In genomic region chr4:57812916-57813575, GRCm38 (mm10) we compare ENCODE assay signal across 8 mouse cellular contexts.
DNase-seq lines count a peak whose midpoint lies in the region; ATAC-seq and TF ChIP-seq lines count a peak whose summit lies in the region.

No protein-coding gene starts in this region.

- H3K79me2 ChIP-seq in CH12.LX (replicated peaks; ENCODE audit: control insufficient read depth, extremely low read depth, insufficient read depth, poor library complexity, severe bottlenecking): no peaks in the 10 kb centered on the region

- intact Hi-C loops in left cerebral cortex, postnatal 36 days (cut with DNase I): no loop called here

- no peak for TF ChIP-seq CTCF in CH12.LX (conservative IDR thresholded peaks at IDR 0.05 in 1 of 2, IDR thresholded peaks at IDR 0.05 in 1 of 2; ENCODE audit: low read depth in 2 of 2, low read length in 2 of 2)

- in situ Hi-C loops in CH12.LX (cut with MboI; ENCODE audit: low pct_ligation_motif_present, low pct_unique_long_range_greater_than_20kb, low sequenced_read_pairs): no loop called here

- no peaks in the 10 kb centered on the region for H3K27me3 ChIP-seq in CH12.LX (replicated peaks)
- H3K27me3 ChIP-seq in heart, embryonic 14.5 days (ENCODE audit: control insufficient read depth, insufficient read depth, low read length): no peaks in the 10 kb centered on the region
- no peaks in the 10 kb centered on the region for H3K27me3 ChIP-seq in limb, embryonic 10.5 days (ENCODE audit: low read depth, poor library complexity, severe bottlenecking)

- TF ChIP-seq RAD21 in CH12.LX (IDR thresholded peaks at IDR 0.05; ENCODE audit: low read depth, low read length): no peak

- peak; percentile 91 for ATAC-seq in heart, embryonic 14.5 days (ENCODE audit: insufficient number of reproducible peaks, insufficient read depth, low FRiP score, low read depth)

- no peaks in the 10 kb centered on the region for H3K9me3 ChIP-seq in CH12.LX (replicated peaks; ENCODE audit: low read length)
- H3K9me3 ChIP-seq in heart, embryonic 14.5 days (ENCODE audit: control insufficient read depth, low read length): no peaks in the 10 kb centered on the region
- H3K9me3 ChIP-seq in limb, embryonic 10.5 days (replicated peaks): no peaks in the 10 kb centered on the region

- H3K4me2 ChIP-seq in CH12.LX (ENCODE audit: insufficient read depth, low read depth, poor library complexity, severe bottlenecking): no peak overlapping the region
- H3K4me2 ChIP-seq in heart, embryonic 14.5 days (ENCODE audit: low read length): peak overlapping the region; percentile 7

- TF ChIP-seq POLR2A in CH12.LX (IDR thresholded peaks at IDR 0.05; ENCODE audit: low read depth, low read length): no peak

- dilution Hi-C loops in CH12.LX (cut with MboI; ENCODE audit: extremely low pct_ligation_motif_present, extremely low pct_unique_long_range_greater_than_20kb, low sequenced_read_pairs): no loop called here

- H3K4me1 ChIP-seq in CH12.LX (ENCODE audit: control insufficient read depth in 1 of 2, insufficient read depth in 2 of 2): peaks cover 10 to 25% of the 10 kb centered on the region in 2 experiments; a peak in 3 of 4 replicates
- H3K4me1 ChIP-seq in heart, embryonic 14.5 days (ENCODE audit: control insufficient read depth in 2 of 2, insufficient read depth in 2 of 2, low read length in 2 of 2): peaks cover 13 to 29% of the 10 kb centered on the region in 2 experiments
- H3K4me1 ChIP-seq in limb, embryonic 10.5 days: peaks cover 18% of the 10 kb centered on the region

- H3K4me3 ChIP-seq in CH12.LX (replicated peaks in 1 of 3; ENCODE audit: low read depth in 2 of 3, low read length in 2 of 3, poor library complexity in 1 of 3): no peak overlapping the region
- no peak overlapping the region for H3K4me3 ChIP-seq in heart, embryonic 14.5 days (ENCODE audit: control insufficient read depth in 1 of 2, insufficient read depth in 1 of 2, low read depth in 1 of 2, low read length in 2 of 2)
- no peak overlapping the region for H3K4me3 ChIP-seq in limb, embryonic 10.5 days

- no peak overlapping the region for H3K9ac ChIP-seq in CH12.LX (ENCODE audit: insufficient read depth, low read depth)
- no peak overlapping the region for H3K9ac ChIP-seq in heart, embryonic 14.5 days (ENCODE audit: low read length)

- 12% methylated on average over 7 of the region's 7 CpGs for WGBS in heart, embryonic 14.5 days
- 40% methylated on average over 7 of the region's 7 CpGs for WGBS in limb, embryonic 10.5 days

- no peak for TF ChIP-seq EP300 in CH12.LX (IDR thresholded peaks at IDR 0.05; ENCODE audit: low read length)

- H3K36me3 ChIP-seq in CH12.LX (replicated peaks in 1 of 2; ENCODE audit: control insufficient read depth in 1 of 2, insufficient read depth in 1 of 2, low read length in 1 of 2): no peaks in the 10 kb centered on the region
- 0 out of 2 replicates have a peak, but pooled peaks cover 9% of the 10 kb centered on the region for H3K36me3 ChIP-seq in heart, embryonic 14.5 days (ENCODE audit: control insufficient read depth, insufficient read depth, low read length)
- peaks cover 4% of the 10 kb centered on the region for H3K36me3 ChIP-seq in limb, embryonic 10.5 days

- DNase-seq in embryo, embryonic 11 days: peak; percentile 42
- DNase-seq in embryo, embryonic 9.5 days (ENCODE audit: extremely low spot score): no peak
- peak; percentile 42 for DNase-seq in CH12.LX (ENCODE audit: extremely low read depth)
- DNase-seq in limb, embryonic 10.5 days (ENCODE audit: low spot score): no peak
- peak; percentile 49 to 53 for DNase-seq in spleen, postnatal 36 days (ENCODE audit: low spot score in 2 of 2)
- no peak for DNase-seq in left cerebral cortex, postnatal 36 days (ENCODE audit: low spot score in 2 of 2)
- DNase-seq in ovary, adult 18-20 months (ENCODE audit: low spot score): no peak

- H3K27ac ChIP-seq in CH12.LX (ENCODE audit: insufficient read depth, low read depth): no peak overlapping the region
- peak overlapping the region; percentile 87 to 95 for H3K27ac ChIP-seq in heart, embryonic 14.5 days (replicated peaks in 1 of 2; ENCODE audit: control insufficient read depth in 1 of 2, insufficient read depth in 1 of 2, low read depth in 2 of 2, low read length in 2 of 2)
- H3K27ac ChIP-seq in limb, embryonic 10.5 days: peak overlapping the region; percentile 53

TF ChIP-seq in CH12.LX, 34 proteins besides CTCF, POLR2A, EP300 and RAD21:
- TF ChIP-seq BHLHE40 (IDR thresholded peaks at IDR 0.05; ENCODE audit: low read depth, low read length): no peak
- no peak for TF ChIP-seq NELFE (IDR thresholded peaks at IDR 0.05; ENCODE audit: low read depth, low read length)
- peak; percentile 72 for TF ChIP-seq ZNF384 (IDR thresholded peaks at IDR 0.05; ENCODE audit: low read depth, low read length)
- TF ChIP-seq MYC (IDR thresholded peaks at IDR 0.05; ENCODE audit: low read depth, low read length): no peak

Comparison
In these comparisons a context has a peak if more than half of its experiments do, and no peak if none do; other contexts are left out.
1. DNase-seq: peak in embryo, embryonic 11 days (single experiment), CH12.LX (single experiment) and spleen, postnatal 36 days (2 of 2); none in embryo, embryonic 9.5 days (single experiment), limb, embryonic 10.5 days (single experiment), left cerebral cortex, postnatal 36 days (0 of 2) and ovary, adult 18-20 months (single experiment).